In genomic region chr3:78412669-78413419, GRCm38 (mm10) we compare ENCODE assay signal across 27 mouse cellular contexts.
DNase-seq lines count a peak whose midpoint lies in the region; ATAC-seq and TF ChIP-seq lines count a peak whose summit lies in the region.
"Had no signal": no experiment of that assay in that cellular context is flagged by ENCODE, and none has a peak within 500 bp of the region (broad histone marks: within the 10 kb centered on the region; RNA-seq: fewer than 3 reads in every experiment).

No protein-coding gene starts in this region.

- no peak overlapping the region for H3K4me3 ChIP-seq in kidney, postnatal 0 days (replicated peaks; ENCODE audit: low read depth, low read length)
- no peak overlapping the region for H3K4me3 ChIP-seq in lung, embryonic 16.5 days (ENCODE audit: low read length)
- H3K4me3 ChIP-seq in lung, adult 2 months (replicated peaks; ENCODE audit: extremely low read depth, low read depth, low read length) = no peak overlapping the region
- H3K4me3 ChIP-seq: embryonic facial prominence, embryonic 10.5 days; embryonic facial prominence, embryonic 13.5 days; erythroblast, embryonic 14.5 days; forebrain, embryonic 12.5 days; forebrain, embryonic 15.5 days; heart, embryonic 13.5 days; hindbrain, embryonic 12.5 days; hindbrain, embryonic 15.5 days had no signal

- peak; percentile 8 to 20 for DNase-seq in heart, adult 18-20 months
- DNase-seq in heart, postnatal 4 days = no peak
- DNase-seq in kidney, postnatal 0 days (ENCODE audit: low spot score) = peak; percentile 8
- no peak for DNase-seq in kidney, adult 18-20 months
- no peak for DNase-seq in lung, adult 2 months
- DNase-seq in brain, embryonic 14.5 days (ENCODE audit: low read depth) = peak; percentile 28
- no peak for DNase-seq in adrenal gland, adult 8-10 months
- DNase-seq: adrenal gland, postnatal 14 days; B cell, adult 2 months; cerebellum, adult 11-12 months; cerebellum, adult 8-10 months; cerebellum, postnatal 10 days; cerebellum, postnatal 36 days; embryo, embryonic 11 days; gastrocnemius, postnatal 25 days had no signal

- no peak for TF ChIP-seq CTCF in kidney, postnatal 0 days (IDR thresholded peaks at IDR 0.05; ENCODE audit: low read depth)
- TF ChIP-seq CTCF in lung, adult 2 months (IDR thresholded peaks at IDR 0.05; ENCODE audit: insufficient read depth, low read length) = no peak
- TF ChIP-seq CTCF in brain, embryonic 14.5 days (IDR thresholded peaks at IDR 0.05; ENCODE audit: borderline replicate concordance, extremely low read depth, insufficient read depth, insufficient read length) = no peak

- H3K27me3 ChIP-seq in kidney, postnatal 0 days (ENCODE audit: insufficient read depth, low read length) = no peaks in the 10 kb centered on the region
- H3K27me3 ChIP-seq in lung, embryonic 16.5 days (ENCODE audit: control insufficient read depth, insufficient read depth, low read depth, low read length) = no peaks in the 10 kb centered on the region
- H3K27me3 ChIP-seq: CH12.LX; embryonic facial prominence, embryonic 13.5 days; forebrain, embryonic 12.5 days; forebrain, embryonic 15.5 days; heart, embryonic 13.5 days; hindbrain, embryonic 12.5 days; hindbrain, embryonic 15.5 days had no signal

- no peaks in the 10 kb centered on the region for H3K4me1 ChIP-seq in kidney, postnatal 0 days (replicated peaks; ENCODE audit: insufficient read depth, low read length)
- 0 out of 2 replicates have a peak, but pooled peaks cover 3% of the 10 kb centered on the region for H3K4me1 ChIP-seq in lung, embryonic 16.5 days (replicated peaks; ENCODE audit: control insufficient read depth, insufficient read depth, low read length)
- no peaks in the 10 kb centered on the region for H3K4me1 ChIP-seq in lung, adult 2 months (ENCODE audit: control insufficient read depth, insufficient read depth, low read length)
- H3K4me1 ChIP-seq: embryonic facial prominence, embryonic 13.5 days; forebrain, embryonic 15.5 days; hindbrain, embryonic 15.5 days had no signal

- no peak for ATAC-seq in kidney, postnatal 0 days (replicated peaks; ENCODE audit: low FRiP score, low read depth)
- peak; percentile 78 for ATAC-seq in lung, embryonic 16.5 days (ENCODE audit: low read depth)
- ATAC-seq: forebrain, embryonic 15.5 days; Patski had no signal

- no peak overlapping the region for H3K9ac ChIP-seq in kidney, postnatal 0 days (ENCODE audit: low read depth, low read length)
- H3K9ac ChIP-seq in lung, embryonic 16.5 days (ENCODE audit: low read length) = no peak overlapping the region
- H3K9ac ChIP-seq: embryonic facial prominence, embryonic 13.5 days; forebrain, embryonic 12.5 days; forebrain, embryonic 15.5 days; heart, embryonic 13.5 days; hindbrain, embryonic 12.5 days; hindbrain, embryonic 15.5 days had no signal

- no peak for TF ChIP-seq POLR2A in lung, adult 2 months (IDR thresholded peaks at IDR 0.05; ENCODE audit: borderline replicate concordance, extremely low read depth, low read depth, low read length)
- no peak for TF ChIP-seq POLR2A in brain, embryonic 14.5 days (IDR thresholded peaks at IDR 0.05; ENCODE audit: borderline replicate concordance, extremely low read depth, insufficient read depth, insufficient read length, poor library complexity, severe bottlenecking)

- H3K27ac ChIP-seq in kidney, postnatal 0 days = no peak overlapping the region
- H3K27ac ChIP-seq in lung, embryonic 16.5 days (ENCODE audit: low read length) = no peak overlapping the region
- H3K27ac ChIP-seq: embryonic facial prominence, embryonic 10.5 days; embryonic facial prominence, embryonic 13.5 days; forebrain, embryonic 12.5 days; forebrain, embryonic 15.5 days; heart, embryonic 13.5 days; hindbrain, embryonic 12.5 days; hindbrain, embryonic 15.5 days had no signal

- WGBS in kidney, postnatal 0 days = 30% methylated on average over 5 of the region's 5 CpGs
- 9% methylated on average over 5 of the region's 5 CpGs for WGBS in lung, embryonic 16.5 days
- WGBS in lung, adult 2 months = 14% methylated on average over 5 of the region's 5 CpGs

- H3K36me3 ChIP-seq in kidney, postnatal 0 days (ENCODE audit: insufficient read depth, low read length) = no peaks in the 10 kb centered on the region
- no peaks in the 10 kb centered on the region for H3K36me3 ChIP-seq in lung, embryonic 16.5 days (ENCODE audit: control insufficient read depth, insufficient read depth, low read length)
- H3K36me3 ChIP-seq: embryonic facial prominence, embryonic 10.5 days; embryonic facial prominence, embryonic 13.5 days; forebrain, embryonic 12.5 days; forebrain, embryonic 15.5 days; G1E; heart, embryonic 13.5 days; hindbrain, embryonic 12.5 days; hindbrain, embryonic 15.5 days had no signal

- no peak overlapping the region for H3K4me2 ChIP-seq in kidney, postnatal 0 days (ENCODE audit: low read length)
- no peak overlapping the region for H3K4me2 ChIP-seq in lung, embryonic 16.5 days (ENCODE audit: low read depth, low read length)
- H3K4me2 ChIP-seq: embryonic facial prominence, embryonic 13.5 days; forebrain, embryonic 12.5 days; forebrain, embryonic 15.5 days; heart, embryonic 13.5 days; hindbrain, embryonic 12.5 days; hindbrain, embryonic 15.5 days had no signal

- H3K9me3 ChIP-seq in kidney, postnatal 0 days (replicated peaks; ENCODE audit: low read length) = no peaks in the 10 kb centered on the region
- no peaks in the 10 kb centered on the region for H3K9me3 ChIP-seq in lung, embryonic 16.5 days (ENCODE audit: control insufficient read depth, low read length)
- H3K9me3 ChIP-seq: embryonic facial prominence, embryonic 10.5 days; embryonic facial prominence, embryonic 13.5 days; forebrain, embryonic 12.5 days; forebrain, embryonic 15.5 days; G1E; heart, embryonic 13.5 days; hindbrain, embryonic 12.5 days; hindbrain, embryonic 15.5 days had no signal

Comparison
In these comparisons a context has a peak if more than half of its experiments do, and no peak if none do; other contexts are left out.
1. DNase-seq: peak in heart, adult 18-20 months (2 of 2), kidney, postnatal 0 days (single experiment) and brain, embryonic 14.5 days (single experiment); none in heart, postnatal 4 days (single experiment), kidney, adult 18-20 months (single experiment), lung, adult 2 months (single experiment) and adrenal gland, adult 8-10 months (single experiment).